Mouse (Mus musculus) stomach, embryonic 14.5 days (tissue): ENCODE data around the gene Acoxl. TPM values are rescaled to one million over a fixed set of nuclear protein-coding genes. Genes with fewer than 3 reads are reported as not detected.

Experiments used
- ATAC-seq: fragments of 200-750 bp; cut with Nextera tagmentation; 2 replicates; pipeline ENCODE4 v1.8.0; 2017; ENCODE audit warnings: low read depth, moderate TSS enrichment; ENCODE audit not compliant: insufficient number of reproducible peaks, insufficient read depth, low FRiP score
- H3K27ac ChIP-seq: fragments of 300-500 bp; sonication (generic); 2 replicates; pipeline ENCODE4 v1.5.1; 2014; ENCODE audit warnings: mild to moderate bottlenecking, low read length, moderate library complexity, mixed read lengths
- H3K27me3 ChIP-seq: fragments of 300-500 bp; sonication (generic); 2 replicates; pipeline ENCODE4 v1.6.1; 2014; ENCODE audit warnings: low read length, control low read depth, mixed read lengths; ENCODE audit not compliant: control insufficient read depth, insufficient read depth
- H3K36me3 ChIP-seq: fragments of 300-500 bp; sonication (generic); 2 replicates; pipeline ENCODE4 v1.6.1; 2014; ENCODE audit warnings: mild to moderate bottlenecking, control low read depth, low read length, moderate library complexity, mixed read lengths; ENCODE audit not compliant: control insufficient read depth, insufficient read depth
- H3K4me1 ChIP-seq: fragments of 300-500 bp; sonication (generic); 2 replicates; pipeline ENCODE4 v1.6.1; 2014; ENCODE audit warnings: low read length, control low read depth, mixed read lengths; ENCODE audit not compliant: control insufficient read depth, insufficient read depth
- H3K4me2 ChIP-seq: fragments of 300-500 bp; sonication (generic); replicated peaks from 2 replicates; pipeline ENCODE4 v1.6.1; 2014; ENCODE audit warnings: low read depth, low read length, control low read depth
- H3K4me3 ChIP-seq: fragments of 300-500 bp; sonication (generic); 2 replicates; pipeline ENCODE4 v1.5.1; 2014; ENCODE audit warnings: low read depth, low read length, control low read depth
- H3K9ac ChIP-seq: fragments of 300-500 bp; sonication (generic); replicated peaks from 2 replicates; pipeline ENCODE4 v1.6.1; 2014; ENCODE audit warnings: low read depth, mild to moderate bottlenecking, control low read depth, low read length, moderate library complexity, mixed read lengths
- H3K9me3 ChIP-seq: fragments of 300-500 bp; sonication (generic); 2 replicates; pipeline ENCODE4 v1.6.1; 2016; ENCODE audit warnings: low read depth, low read length, control low read depth; ENCODE audit not compliant: control insufficient read depth
- WGBS: fragments of 180-500 bp; shearing (Covaris S2); extraction: QIAGEN DNeasy Blood & Tissue Kit; methylation state at CpG from one replicate; pipeline ENCODE4 v1.1.7; 2014; 5-methylcytosine and 5-hydroxymethylcytosine counted together
- polyA plus RNA-seq: library from polyadenylated mRNA; unstranded; fragments of >200 nt; fragmentation: Nextera tagmentation; extraction: Ambion mirVana; gene quantifications from 2 replicates; pipeline ENCODE4 v1.2.1, GENCODE M21; 2014

Gene Acoxl
- polyA plus RNA-seq, 1 experiment from 2014 or later, result 0.16 TPM

DNA sequence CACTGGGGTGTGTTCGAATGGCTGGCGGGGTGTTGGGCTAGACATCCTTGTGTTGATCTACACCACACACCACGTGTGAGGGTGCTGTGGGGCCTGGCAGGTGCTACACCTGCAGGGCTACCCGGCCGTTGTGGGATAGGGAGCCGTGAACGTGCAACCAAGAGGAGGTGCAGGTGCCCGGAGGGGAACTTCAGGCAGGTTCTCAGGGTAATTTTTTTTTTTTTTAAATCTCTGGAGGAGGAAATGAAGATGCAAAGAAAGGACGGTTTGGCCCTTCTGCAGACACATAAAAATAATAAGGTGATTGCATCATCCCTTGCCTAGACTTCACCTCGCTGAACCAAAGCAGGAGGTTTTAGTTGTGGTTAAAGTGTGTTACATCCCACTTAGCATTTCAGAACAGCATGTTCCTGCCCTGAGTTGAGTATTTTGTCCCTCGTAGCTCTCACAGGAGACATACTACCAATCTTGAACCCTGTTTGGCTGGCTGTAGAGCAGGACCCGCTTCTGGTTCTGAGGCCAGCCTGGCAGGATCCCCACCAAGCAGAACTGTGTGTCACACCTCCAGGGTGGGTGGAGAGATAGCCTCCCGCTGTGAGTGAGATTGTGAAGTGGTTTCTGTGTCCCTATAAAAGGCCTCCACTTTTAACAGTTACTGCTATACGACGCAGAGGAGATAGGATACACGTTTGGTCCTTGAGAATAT is 314.3 kb downstream of the Acoxl start:
- 75% methylated on average over 16 of the region's 16 CpGs for WGBS
- no peak overlapping the region for H3K4me3 ChIP-seq
- H3K9ac ChIP-seq, result no peak overlapping the region
- H3K27me3 ChIP-seq, result no peaks in the 10 kb centered on the region
- H3K27ac ChIP-seq, result no peak overlapping the region
- H3K9me3 ChIP-seq, result no peaks in the 10 kb centered on the region
- peaks cover 22% of the 10 kb centered on the region for H3K4me1 ChIP-seq
- no peak for ATAC-seq
- H3K36me3 ChIP-seq, result peaks cover 22% of the 10 kb centered on the region; the same call in 1 of the 2 replicates
- no peak overlapping the region for H3K4me2 ChIP-seq

GRCm38 (mm10) chr2:128153551-128153910 is 314.9 kb downstream of the Acoxl start:
- no peaks in the 10 kb centered on the region for H3K9me3 ChIP-seq
- no peak overlapping the region for H3K4me3 ChIP-seq
- H3K36me3 ChIP-seq, result peaks cover 22% of the 10 kb centered on the region
- H3K4me2 ChIP-seq, result no peak overlapping the region
- H3K27me3 ChIP-seq, result no peaks in the 10 kb centered on the region
- H3K9ac ChIP-seq, result no peak overlapping the region
- peaks cover 26% of the 10 kb centered on the region for H3K4me1 ChIP-seq
- 74% methylated on average over 11 of the region's 11 CpGs for WGBS
- ATAC-seq, result no peak
- no peak overlapping the region for H3K27ac ChIP-seq

DNA sequence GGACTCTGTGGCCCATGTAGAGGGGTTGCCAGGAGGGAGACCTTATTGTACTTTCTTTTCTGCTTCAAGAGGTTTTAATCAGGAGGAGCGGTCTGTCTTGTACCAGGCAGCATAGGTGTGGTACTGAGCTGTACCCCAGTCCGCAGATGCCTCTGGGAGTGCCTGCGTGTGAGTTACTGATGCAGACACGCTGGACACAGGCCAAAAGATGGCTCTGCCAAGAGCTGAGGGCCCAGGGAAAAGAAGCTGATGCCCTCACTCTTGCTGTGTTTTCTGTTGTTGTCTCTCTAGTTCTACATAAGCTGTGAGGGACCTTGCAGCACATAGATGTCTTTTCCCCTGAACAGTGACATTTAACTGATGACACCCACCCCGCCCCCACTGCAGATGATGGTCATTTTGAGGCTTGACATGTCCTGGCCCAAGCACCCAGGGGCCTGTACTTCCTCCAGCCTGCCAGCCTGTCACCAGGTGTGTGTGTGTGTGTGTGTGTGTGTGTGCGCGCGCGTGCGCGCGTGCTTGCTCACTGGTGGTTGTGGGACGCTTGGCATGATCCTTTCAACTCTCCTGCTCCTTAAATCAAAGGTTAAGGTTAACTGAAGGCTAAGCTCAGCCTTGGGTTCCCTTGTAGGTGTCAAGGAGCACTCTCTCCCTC is 316.9 kb downstream of the Acoxl start:
- H3K4me1 ChIP-seq, result peaks cover 42% of the 10 kb centered on the region
- H3K9me3 ChIP-seq, result no peaks in the 10 kb centered on the region
- H3K36me3 ChIP-seq, result peaks cover 14% of the 10 kb centered on the region
- H3K27ac ChIP-seq, result no peak overlapping the region
- H3K4me2 ChIP-seq, result no peak overlapping the region
- 87% methylated on average over 13 of the region's 13 CpGs for WGBS
- no peak overlapping the region for H3K9ac ChIP-seq
- no peaks in the 10 kb centered on the region for H3K27me3 ChIP-seq
- H3K4me3 ChIP-seq, result no peak overlapping the region
- no peak for ATAC-seq

- H3K27me3 ChIP-seq, result no peaks in the 10 kb centered on the region
- no peak overlapping the region for H3K4me3 ChIP-seq
- no peaks in the 10 kb centered on the region for H3K9me3 ChIP-seq
- peak overlapping the region; percentile 44; the same call in 1 of the 2 replicates for H3K27ac ChIP-seq
- WGBS, result 76% methylated on average over 5 of the region's 5 CpGs
- H3K9ac ChIP-seq, result no peak overlapping the region
- ATAC-seq, result no peak
- H3K4me1 ChIP-seq, result peaks cover 42% of the 10 kb centered on the region
- no peak overlapping the region for H3K4me2 ChIP-seq
- peaks cover 13% of the 10 kb centered on the region for H3K36me3 ChIP-seq
Observed at GRCm38 (mm10) chr2:128156067-128156462, 317.4 kb downstream of the Acoxl start.

DNA sequence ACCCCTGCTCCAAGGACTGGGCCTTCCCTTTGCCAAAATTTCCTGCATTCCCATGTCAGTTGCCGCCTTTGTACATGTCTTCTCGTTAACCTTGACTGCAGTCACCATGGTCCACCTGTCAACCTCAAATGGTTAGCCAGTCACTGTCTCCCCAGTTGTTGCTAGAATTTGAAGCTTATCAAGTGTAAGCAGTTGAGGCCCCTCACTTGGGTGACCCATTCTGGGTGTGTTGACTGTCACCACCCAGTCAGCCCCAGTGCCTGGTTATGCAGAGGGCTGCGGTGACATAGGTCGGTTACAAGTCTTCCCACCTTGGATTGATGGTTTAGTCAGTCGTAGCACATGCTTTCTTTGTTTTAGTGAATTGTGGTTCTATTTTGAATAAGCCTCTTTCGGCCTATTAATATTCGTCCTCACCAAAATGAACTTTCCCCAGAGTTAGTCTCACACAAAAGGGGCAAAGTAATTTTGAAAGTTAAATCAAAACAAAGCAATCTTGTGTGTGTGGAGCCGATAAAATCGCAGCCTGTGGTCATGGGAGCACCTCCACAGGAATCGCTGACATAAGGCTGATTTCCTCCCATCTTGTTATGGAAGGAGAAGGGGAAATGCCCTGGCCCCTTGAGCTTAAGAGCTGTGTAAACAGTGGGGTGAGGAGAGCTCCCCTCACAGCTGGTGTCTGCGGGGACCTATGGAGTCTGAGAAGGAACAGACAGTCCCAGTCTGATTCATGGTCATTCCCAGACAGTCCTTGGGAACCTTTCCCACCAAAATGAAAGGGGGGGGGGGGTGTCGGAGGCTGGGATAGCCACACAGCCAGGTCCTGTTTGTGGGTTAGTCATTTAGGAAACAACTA is 318.1 kb downstream of the Acoxl start:
- Histone ChIP-seq H3K4me3 (no peak overlapping the region), H3K4me1 (peaks cover 42% of the 10 kb centered on the region), H3K9me3 (no peaks in the 10 kb centered on the region), H3K4me2 (no peak overlapping the region), H3K27me3 (no peaks in the 10 kb centered on the region), H3K36me3 (peaks cover 13% of the 10 kb centered on the region), H3K27ac (peak overlapping the region; percentile 44; the same call in 1 of the 2 replicates), H3K9ac (no peak overlapping the region)
- 50% methylated on average over 12 of the region's 12 CpGs for WGBS
- ATAC-seq, result 0 out of 2 replicates have a peak, but pooled peaks have one; percentile 64

DNA sequence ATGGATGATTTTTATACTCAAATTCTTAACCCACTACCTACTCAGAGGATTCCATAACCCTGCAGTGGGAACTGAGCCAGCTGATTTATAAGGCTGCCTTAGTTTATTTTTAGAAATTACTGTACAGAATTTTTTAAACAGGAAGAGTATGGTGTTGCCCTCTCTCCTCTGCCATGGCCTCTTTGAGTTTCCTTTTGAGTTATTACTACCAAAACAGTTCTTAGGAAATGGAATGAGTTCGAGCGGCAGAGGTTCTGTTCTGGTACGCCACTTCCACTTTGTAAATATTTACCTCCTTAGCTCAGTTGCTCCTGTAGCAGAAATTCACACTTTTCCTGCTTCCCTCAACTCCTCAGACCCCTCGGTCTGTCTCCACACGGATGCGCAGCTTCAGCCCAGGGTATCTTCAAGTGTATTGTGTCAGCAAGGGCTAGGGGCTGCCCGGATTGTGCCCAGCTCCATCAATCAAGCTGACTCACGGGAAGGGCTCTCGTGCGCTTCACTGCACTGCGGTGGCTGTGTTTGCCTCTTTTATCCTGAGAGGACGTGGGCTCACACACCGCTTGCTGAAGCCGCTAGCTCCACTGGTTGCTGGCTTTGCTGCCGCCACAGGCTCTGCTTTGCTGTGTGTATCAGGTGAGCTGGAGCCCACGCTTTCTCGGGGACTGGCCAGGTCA is 320.2 kb downstream of the Acoxl start:
- Histone ChIP-seq H3K27ac (peak overlapping the region; percentile 40; the same call in 1 of the 2 replicates), H3K4me2 (no peak overlapping the region), H3K9me3 (no peaks in the 10 kb centered on the region), H3K27me3 (no peaks in the 10 kb centered on the region), H3K36me3 (peaks cover 13% of the 10 kb centered on the region), H3K4me1 (peaks cover 42% of the 10 kb centered on the region), H3K9ac (no peak overlapping the region), H3K4me3 (no peak overlapping the region)
- ATAC-seq, result no peak
- WGBS, result 30% methylated on average over 17 of the region's 17 CpGs

DNA sequence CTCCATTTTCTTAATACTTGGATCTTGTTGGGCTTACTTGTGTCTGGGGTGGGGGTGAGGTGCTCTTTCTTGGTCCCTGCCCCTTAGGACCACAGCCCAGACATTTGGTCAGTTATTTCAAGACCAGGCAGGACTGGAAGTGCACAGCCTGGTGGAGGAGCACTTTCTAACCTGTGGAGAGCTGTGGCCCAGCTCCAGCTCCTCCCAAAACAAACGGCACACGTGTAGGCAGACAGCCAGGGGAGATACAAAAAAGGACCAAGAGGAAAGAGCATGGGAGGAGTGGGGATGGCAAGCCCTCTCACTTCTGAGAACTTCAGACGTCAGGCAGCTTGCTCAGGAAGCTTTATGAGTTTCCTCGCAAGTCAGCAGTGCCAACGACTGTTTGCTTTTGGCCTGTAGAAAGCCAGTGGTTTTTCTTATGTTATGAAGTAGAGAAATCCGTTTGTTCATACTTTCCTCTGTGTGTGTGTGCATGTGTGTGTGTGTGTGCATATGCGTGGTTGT is 321.0 kb downstream of the Acoxl start:
- 45% methylated on average over 7 of the region's 7 CpGs for WGBS
- no peak overlapping the region for H3K4me3 ChIP-seq
- H3K9me3 ChIP-seq, result no peaks in the 10 kb centered on the region
- H3K4me2 ChIP-seq, result no peak overlapping the region
- peaks cover 13% of the 10 kb centered on the region for H3K36me3 ChIP-seq
- no peak for ATAC-seq
- no peaks in the 10 kb centered on the region for H3K27me3 ChIP-seq
- peaks cover 42% of the 10 kb centered on the region for H3K4me1 ChIP-seq
- no peak overlapping the region for H3K27ac ChIP-seq
- no peak overlapping the region for H3K9ac ChIP-seq

DNA sequence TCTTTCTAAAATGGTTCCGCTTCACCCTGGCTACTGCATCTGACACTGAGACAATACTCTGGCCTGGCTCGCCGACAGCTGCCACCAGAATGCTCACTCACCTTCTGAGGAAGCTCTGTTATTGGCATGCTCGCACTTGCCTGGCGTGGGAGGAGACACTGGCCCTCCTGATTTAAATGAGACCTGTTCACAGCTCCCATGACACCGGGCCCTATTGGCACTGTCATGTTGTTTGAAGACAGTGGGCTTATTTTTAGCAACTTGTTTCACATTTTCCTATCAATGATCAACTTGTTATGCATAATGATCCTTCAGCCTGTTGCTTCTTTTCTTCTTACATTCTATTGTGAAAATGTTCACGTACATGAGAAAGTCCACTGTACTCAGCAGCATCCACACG is 324.5 kb downstream of the Acoxl start:
- 79% methylated on average over 8 of the region's 8 CpGs for WGBS
- Histone ChIP-seq H3K36me3 (peaks cover 5% of the 10 kb centered on the region), H3K4me1 (peaks cover 27% of the 10 kb centered on the region), H3K27me3 (no peaks in the 10 kb centered on the region), H3K4me3 (no peak overlapping the region), H3K27ac (no peak overlapping the region), H3K4me2 (no peak overlapping the region), H3K9ac (no peak overlapping the region), H3K9me3 (no peaks in the 10 kb centered on the region)
- ATAC-seq, result no peak
